Mouse (Mus musculus) splenic B cell, adult 2 months (primary cell): ENCODE measurements around the gene Cadm4.

Experiments used
- DNase-seq: peaks from one replicate; pipeline ENCODE4 v3.0.0-alpha.2; 2011; ENCODE audit warnings: low read depth, low spot score
- H3K27me3 ChIP-seq: 2 replicates; pipeline ENCODE4 v1.6.1; 2012; ENCODE audit warnings: mild to moderate bottlenecking, low read length, moderate library complexity, mixed read lengths; ENCODE audit not compliant: control insufficient read depth, poor library complexity, insufficient read depth, severe bottlenecking
- H3K36me3 ChIP-seq: 2 replicates; pipeline ENCODE4 v1.6.1; 2012; ENCODE audit warnings: mild to moderate bottlenecking, low read length, moderate library complexity, mixed read lengths; ENCODE audit not compliant: control insufficient read depth, poor library complexity, insufficient read depth, severe bottlenecking

Cadm4 gene

DNA sequence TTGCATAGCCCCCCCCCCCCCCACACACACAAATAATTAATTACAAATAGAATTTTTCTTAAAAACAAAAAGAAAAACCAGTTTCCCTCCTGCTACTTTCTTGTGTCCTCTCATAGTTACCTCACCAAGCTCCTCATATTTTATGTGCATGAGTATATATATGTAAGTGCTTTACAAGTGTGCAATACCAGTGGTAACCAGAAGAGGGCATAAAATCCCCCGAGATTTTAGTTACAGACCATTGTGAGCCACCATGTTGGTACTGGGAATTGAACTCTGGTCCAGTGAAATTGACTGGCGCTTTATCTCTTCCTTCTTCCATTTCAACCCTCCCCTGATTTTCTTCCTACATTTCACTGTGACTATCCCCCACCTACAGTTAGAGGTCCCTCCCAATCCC, 62.7 kb downstream of the Cadm4 start:
- DNase-seq = peak; percentile 51
- no peaks in the 10 kb centered on the region for H3K27me3 ChIP-seq

DNA sequence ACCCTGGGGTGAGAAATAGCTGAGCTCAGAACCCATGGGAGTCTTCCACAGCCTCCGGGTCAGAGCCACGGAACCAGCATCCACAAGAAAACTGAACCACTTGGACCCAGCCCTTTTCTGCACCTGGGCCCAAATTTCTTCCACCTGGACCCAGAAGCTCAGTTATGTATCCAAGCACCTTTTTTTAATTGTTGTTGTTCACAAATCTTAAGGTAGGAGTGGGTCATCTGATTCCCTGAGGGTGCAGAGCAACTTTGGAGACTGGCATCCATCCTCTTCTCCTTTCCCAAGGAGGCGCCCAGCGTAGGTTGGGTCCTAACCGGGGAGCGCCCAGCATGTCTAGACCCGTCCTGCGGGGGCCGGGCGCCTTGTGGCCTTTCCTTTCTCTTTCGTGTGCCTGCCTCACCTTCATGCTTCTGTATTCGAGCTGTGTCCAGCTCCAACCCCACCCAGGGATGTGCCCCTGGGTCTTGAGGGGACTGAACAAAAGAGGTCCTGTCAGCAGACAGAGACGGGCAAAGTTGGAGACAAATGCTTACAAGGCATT, 64.3 kb downstream of the Cadm4 start, which contains the start of the genes Pinlyp and Xrcc1:
TSS of gene Pinlyp (minus strand) at position 51 of the 547 bp plus-strand sequence.
TSS of gene Xrcc1 (plus strand) at position 222 of the 547 bp plus-strand sequence.
- Histone ChIP-seq H3K27me3 (no peaks in the 10 kb centered on the region), H3K36me3 (no peaks in the 10 kb centered on the region; the same call in 1 of the 2 replicates)
- no peak for DNase-seq

More for the DNA sequence above, 62.7 kb downstream of the Cadm4 start:
- no peaks in the 10 kb centered on the region; the same call in 1 of the 2 replicates for H3K36me3 ChIP-seq

DNA sequence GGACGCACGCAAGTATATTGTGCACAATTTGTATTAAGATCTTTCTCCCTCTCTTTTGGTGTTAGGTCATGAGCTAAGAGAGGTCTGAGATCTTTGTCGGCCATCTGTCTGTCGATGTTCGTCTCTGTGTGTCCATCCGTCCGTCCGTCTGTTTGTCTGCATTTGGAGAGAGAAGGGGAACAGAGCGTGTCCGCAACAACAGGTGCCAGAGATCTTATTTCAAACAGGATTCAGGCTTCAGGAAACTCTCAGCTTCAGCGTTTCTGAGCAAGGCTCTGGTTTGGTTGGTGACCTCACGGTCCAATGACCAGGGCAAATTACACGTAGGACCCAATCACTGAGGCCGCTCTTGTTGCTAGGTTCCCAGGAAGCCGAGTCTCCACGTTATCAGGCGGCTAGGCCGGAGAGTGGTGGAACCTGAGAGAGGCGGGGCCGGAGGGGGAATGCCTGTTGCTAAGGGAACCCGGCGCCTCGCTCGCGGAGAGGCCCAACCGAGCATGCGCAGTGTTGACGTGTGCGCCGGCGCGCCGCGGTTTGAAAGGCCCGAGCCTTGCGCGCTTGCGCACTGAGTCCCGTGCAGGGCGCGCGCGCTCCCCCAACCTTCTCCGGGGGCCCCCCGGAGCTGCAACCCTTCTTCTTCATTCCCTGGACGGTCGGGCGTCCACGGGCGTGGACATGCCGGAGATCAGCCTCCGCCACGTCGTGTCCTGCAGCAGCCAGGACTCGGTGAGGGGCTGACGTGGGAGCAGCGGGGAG, 65.0 kb downstream of the Cadm4 start:
- H3K36me3 ChIP-seq = no peaks in the 10 kb centered on the region; the same call in 1 of the 2 replicates
- DNase-seq = peak; percentile 99
- H3K27me3 ChIP-seq = no peaks in the 10 kb centered on the region

DNA sequence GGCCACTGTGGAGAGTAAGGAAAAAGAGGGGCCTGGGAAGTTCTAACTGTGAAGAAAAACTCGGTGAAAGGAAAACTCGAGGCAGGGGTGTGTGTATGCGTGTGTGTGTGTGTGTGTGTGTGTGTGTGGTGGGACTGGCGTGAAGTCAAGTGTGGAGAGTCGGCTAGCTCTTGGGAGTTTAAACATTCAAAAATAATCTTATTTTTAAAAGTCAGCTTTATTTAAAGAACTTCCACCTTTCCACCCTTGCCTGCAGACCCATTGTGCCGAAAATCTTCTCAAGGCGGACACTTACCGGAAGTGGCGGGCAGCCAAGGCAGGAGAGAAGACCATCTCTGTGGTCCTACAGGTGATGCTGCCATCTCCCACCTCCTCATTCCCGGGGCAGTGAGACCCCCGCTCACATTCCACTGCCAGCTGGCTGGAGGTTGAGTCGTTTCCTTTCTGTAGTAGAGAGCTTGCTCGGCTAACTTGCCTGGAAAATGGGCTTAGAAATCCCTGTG, 65.8 kb downstream of the Cadm4 start:
- Histone ChIP-seq H3K36me3 (no peaks in the 10 kb centered on the region; the same call in 1 of the 2 replicates), H3K27me3 (no peaks in the 10 kb centered on the region)
- DNase-seq = no peak

DNA sequence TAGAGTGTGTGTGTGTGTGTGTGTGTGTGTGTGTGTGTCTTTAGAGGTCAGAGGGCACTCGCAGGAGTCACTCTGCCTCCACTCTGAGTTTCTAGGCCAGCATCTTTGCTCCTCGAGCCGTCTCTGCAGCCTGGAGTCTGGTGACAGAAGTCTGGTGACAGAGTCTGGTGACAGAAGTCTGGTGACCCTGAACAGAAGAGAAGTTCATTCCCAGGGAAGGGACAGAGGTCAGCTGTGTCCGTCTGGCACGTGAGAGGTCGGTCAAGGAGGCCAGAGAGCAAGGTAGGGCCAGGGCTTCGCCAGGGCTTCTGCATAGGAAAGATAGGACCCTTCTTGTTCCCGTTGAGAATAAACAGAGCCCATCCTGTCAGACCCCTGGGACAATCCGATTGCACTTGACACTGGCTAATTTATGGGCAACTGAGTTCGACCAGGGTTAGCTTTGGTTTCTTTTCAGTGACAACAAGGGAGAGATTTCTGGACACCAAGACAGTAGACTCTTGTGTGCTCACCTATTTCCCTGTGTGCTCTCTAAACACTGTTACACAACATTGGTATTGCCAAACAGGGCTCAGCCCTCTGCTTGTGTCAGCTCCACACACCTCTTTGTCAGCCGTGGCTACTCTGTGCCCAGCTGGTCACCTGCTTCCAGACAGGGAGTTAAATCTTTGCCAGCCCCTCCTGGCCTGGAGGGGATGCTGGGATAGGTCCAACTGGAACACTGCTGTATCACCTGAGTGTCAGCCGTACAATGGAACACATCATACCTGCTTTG, 70.3 kb downstream of the Cadm4 start:
- DNase-seq = no peak
- no peaks in the 10 kb centered on the region; the same call in 1 of the 2 replicates for H3K36me3 ChIP-seq

More for the DNA sequence above, 70.3 kb downstream of the Cadm4 start:
- no peaks in the 10 kb centered on the region for H3K27me3 ChIP-seq
